Mouse (Mus musculus): ENCODE results near the gene Nrp1.

DNA sequence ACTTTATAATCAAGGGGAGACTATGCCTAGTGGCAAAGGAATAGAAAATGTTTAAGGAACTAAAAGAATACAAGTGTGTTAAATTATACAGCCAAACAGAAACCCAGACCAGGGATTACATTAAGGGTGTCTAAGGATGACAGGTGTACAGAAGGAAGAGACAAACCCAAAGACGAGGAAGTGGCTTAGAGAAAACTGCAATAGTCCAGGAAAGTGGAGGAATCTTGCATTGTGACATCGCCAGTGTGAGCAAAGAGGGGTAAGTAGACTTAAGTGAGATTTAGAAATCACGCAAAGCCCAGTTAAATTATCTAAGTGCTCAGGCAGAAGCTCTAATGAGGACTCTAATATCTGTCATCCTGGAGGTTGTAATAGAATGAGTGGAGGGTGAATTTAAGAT lies 28.9 kb upstream of the Nrp1 start:
- TF ChIP-seq POLR2A (IDR thresholded peaks at IDR 0.05; ENCODE audit: borderline replicate concordance, low read depth, low read length) (no peak), CTCF (IDR thresholded peaks at IDR 0.05; ENCODE audit: low read depth, low read length) (no peak)
